Mouse (Mus musculus) bone marrow, adult 2 months (tissue): ENCODE data around the gene Jph3.

ENCODE experiments used
- CTCF ChIP-seq: fragments of 200-500 bp; IDR thresholded peaks from 2 replicates; pipeline ENCODE4 v1.5.1; 2011; ENCODE audit warnings: low read length, control low read depth; ENCODE audit not compliant: control insufficient read depth, insufficient read depth
- POLR2A ChIP-seq: fragments of 200-500 bp; IDR thresholded peaks from 2 replicates; pipeline ENCODE4 v1.6.1; 2011; ENCODE audit warnings: low read depth, mild to moderate bottlenecking, control low read depth, low read length, borderline replicate concordance; ENCODE audit not compliant: control insufficient read depth

- TF ChIP-seq POLR2A (no peak), CTCF (no peak)
Measured at GRCm38 (mm10) chr8:121717502-121717901, 11.9 kb upstream of the Jph3 start.
